Mouse (Mus musculus) brain, embryonic 14.5 days (tissue): Measurements from ENCODE around the gene Poc5.

Experiments
- CTCF ChIP-seq: fragments of 200-500 bp; IDR thresholded peaks from 2 replicates; pipeline ENCODE4 v1.5.1; 2012; ENCODE audit warnings: inconsistent platforms, mild to moderate bottlenecking, moderate library complexity, borderline replicate concordance; ENCODE audit not compliant: insufficient read depth, insufficient read length; ENCODE audit errors: extremely low read depth
- POLR2A ChIP-seq: fragments of 200-500 bp; IDR thresholded peaks from 2 replicates; pipeline ENCODE4 v1.6.1; 2012; ENCODE audit warnings: mild to moderate bottlenecking, inconsistent platforms, borderline replicate concordance; ENCODE audit not compliant: poor library complexity, insufficient read depth, insufficient read length, severe bottlenecking; ENCODE audit errors: extremely low read depth

- TF ChIP-seq CTCF: no peak
- TF ChIP-seq POLR2A: no peak
Measured at GRCm38 (mm10) chr13:96433648-96434190, 45.6 kb downstream of the Poc5 start.
